Mouse (Mus musculus): ENCODE results near the gene Grik2. TPM values are rescaled to one million over a fixed set of nuclear protein-coding genes. Genes with fewer than 3 reads are reported as not detected.
"Not testable (repeated sequence)": the region's sequence is repeated elsewhere in the genome, so short reads cannot be mapped to it uniquely, and the experiment has no call there.

Grik2 gene
- polyA plus RNA-seq, 1 experiment from 2014 or later: 0.13 TPM

- H3K9ac ChIP-seq: no peak overlapping the region
Measured at GRCm38 (mm10) chr10:49453535-49453934, 335.0 kb downstream of the Grik2 start.

GRCm38 (mm10) chr10:49441369-49441768 is 347.2 kb downstream of the Grik2 start:
- no peak overlapping the region for H3K9ac ChIP-seq
- H3K9me3 ChIP-seq (replicated peaks): no peaks in the 10 kb centered on the region
- 59% methylated on average over 1 of the region's 1 CpGs for WGBS (ENCODE audit: insufficient replicate concordance)
- H3K27ac ChIP-seq: no peak overlapping the region
- H3K4me1 ChIP-seq: no peaks in the 10 kb centered on the region
- no peak for ATAC-seq
- no peak overlapping the region for H3K4me2 ChIP-seq
- H3K36me3 ChIP-seq: no peaks in the 10 kb centered on the region
- H3K27me3 ChIP-seq (replicated peaks): no peaks in the 10 kb centered on the region
- no peak overlapping the region for H3K4me3 ChIP-seq

More at GRCm38 (mm10) chr10:49453535-49453934, 335.0 kb downstream of the Grik2 start:
- H3K4me3 ChIP-seq: no peak overlapping the region
- H3K27me3 ChIP-seq (replicated peaks): no peaks in the 10 kb centered on the region
- no peaks in the 10 kb centered on the region for H3K36me3 ChIP-seq
- no peak overlapping the region for H3K27ac ChIP-seq
- no peak overlapping the region for H3K4me2 ChIP-seq
- ATAC-seq: no peak
- no peaks in the 10 kb centered on the region for H3K9me3 ChIP-seq (replicated peaks)
- no peaks in the 10 kb centered on the region for H3K4me1 ChIP-seq

GRCm38 (mm10) chr10:49437057-49437456 is 351.5 kb downstream of the Grik2 start:
- no peaks in the 10 kb centered on the region for H3K9me3 ChIP-seq (replicated peaks)
- H3K36me3 ChIP-seq: no peaks in the 10 kb centered on the region
- H3K27me3 ChIP-seq (replicated peaks): no peaks in the 10 kb centered on the region
- no peaks in the 10 kb centered on the region for H3K4me1 ChIP-seq
- no peak overlapping the region for H3K4me3 ChIP-seq
- 50% methylated on average over 2 of the region's 2 CpGs for WGBS (ENCODE audit: insufficient replicate concordance)
- H3K9ac ChIP-seq: no peak overlapping the region
- no peak for ATAC-seq
- no peak overlapping the region for H3K4me2 ChIP-seq
- no peak overlapping the region for H3K27ac ChIP-seq

- WGBS (ENCODE audit: insufficient replicate concordance): 47% methylated on average over 2 of the region's 2 CpGs
- no peak overlapping the region for H3K4me3 ChIP-seq
- no peak for ATAC-seq
- no peak overlapping the region for H3K9ac ChIP-seq
- H3K4me2 ChIP-seq: no peak overlapping the region
- no peaks in the 10 kb centered on the region for H3K27me3 ChIP-seq (replicated peaks)
- H3K27ac ChIP-seq: no peak overlapping the region
- no peaks in the 10 kb centered on the region for H3K4me1 ChIP-seq
- H3K36me3 ChIP-seq: no peaks in the 10 kb centered on the region
- H3K9me3 ChIP-seq (replicated peaks): no peaks in the 10 kb centered on the region
Measured at GRCm38 (mm10) chr10:49436301-49436700, 352.3 kb downstream of the Grik2 start.

- Histone ChIP-seq H3K36me3 (no peaks in the 10 kb centered on the region), H3K9ac (no peak overlapping the region), H3K4me2 (no peak overlapping the region), H3K27ac (no peak overlapping the region), H3K27me3 (replicated peaks) (no peaks in the 10 kb centered on the region), H3K9me3 (replicated peaks) (no peaks in the 10 kb centered on the region), H3K4me3 (no peak overlapping the region), H3K4me1 (no peaks in the 10 kb centered on the region)
- WGBS (ENCODE audit: insufficient replicate concordance): 42% methylated on average over 2 of the region's 2 CpGs
- ATAC-seq: no peak
Measured at GRCm38 (mm10) chr10:49432825-49433224, 355.7 kb downstream of the Grik2 start.

- not testable (repeated sequence) for H3K4me1 ChIP-seq
Measured at GRCm38 (mm10) chr10:49417206-49417605, 371.4 kb downstream of the Grik2 start.

GRCm38 (mm10) chr10:49382996-49383395 is 405.6 kb downstream of the Grik2 start:
- ATAC-seq: no peak
- Histone ChIP-seq H3K4me1 (no peaks in the 10 kb centered on the region), H3K36me3 (no peaks in the 10 kb centered on the region), H3K4me3 (no peak overlapping the region), H3K27me3 (replicated peaks) (no peaks in the 10 kb centered on the region), H3K9me3 (replicated peaks) (no peaks in the 10 kb centered on the region), H3K9ac (no peak overlapping the region), H3K4me2 (no peak overlapping the region), H3K27ac (no peak overlapping the region)
- 45% methylated on average over 3 of the region's 3 CpGs for WGBS (ENCODE audit: insufficient replicate concordance)

More at GRCm38 (mm10) chr10:49417206-49417605, 371.4 kb downstream of the Grik2 start:
- H3K27ac ChIP-seq; H3K27me3 ChIP-seq (replicated peaks); H3K4me2 ChIP-seq; ATAC-seq; H3K4me3 ChIP-seq; H3K36me3 ChIP-seq; H3K9me3 ChIP-seq (replicated peaks); H3K9ac ChIP-seq: not testable (repeated sequence)
- 70% methylated on average over 1 of the region's 1 CpGs for WGBS (ENCODE audit: insufficient replicate concordance)

GRCm38 (mm10) chr10:49381852-49382251 is 406.7 kb downstream of the Grik2 start:
- Histone ChIP-seq H3K27me3 (replicated peaks) (no peaks in the 10 kb centered on the region), H3K36me3 (no peaks in the 10 kb centered on the region), H3K4me1 (no peaks in the 10 kb centered on the region), H3K4me3 (no peak overlapping the region), H3K9me3 (replicated peaks) (no peaks in the 10 kb centered on the region), H3K4me2 (no peak overlapping the region), H3K9ac (no peak overlapping the region), H3K27ac (no peak overlapping the region)
- WGBS (ENCODE audit: insufficient replicate concordance): 40% methylated on average over 2 of the region's 2 CpGs
- ATAC-seq: no peak

GRCm38 (mm10) chr10:49368601-49369000 is 420.0 kb downstream of the Grik2 start:
- Histone ChIP-seq H3K36me3 (no peaks in the 10 kb centered on the region), H3K4me1 (no peaks in the 10 kb centered on the region), H3K4me3 (no peak overlapping the region), H3K9me3 (replicated peaks) (no peaks in the 10 kb centered on the region), H3K27ac (no peak overlapping the region), H3K9ac (no peak overlapping the region), H3K27me3 (replicated peaks) (no peaks in the 10 kb centered on the region), H3K4me2 (no peak overlapping the region)
- ATAC-seq: no peak
- 61% methylated on average over 2 of the region's 2 CpGs for WGBS (ENCODE audit: insufficient replicate concordance)

GRCm38 (mm10) chr10:49365262-49365661 is 423.3 kb downstream of the Grik2 start:
- no peak for ATAC-seq
- H3K9ac ChIP-seq: no peak overlapping the region
- H3K4me3 ChIP-seq: no peak overlapping the region
- H3K27ac ChIP-seq: no peak overlapping the region
- no peaks in the 10 kb centered on the region for H3K9me3 ChIP-seq (replicated peaks)
- H3K36me3 ChIP-seq: no peaks in the 10 kb centered on the region
- no peaks in the 10 kb centered on the region for H3K4me1 ChIP-seq
- no peaks in the 10 kb centered on the region for H3K27me3 ChIP-seq (replicated peaks)
- no peak overlapping the region for H3K4me2 ChIP-seq

- Histone ChIP-seq H3K27me3 (replicated peaks) (no peaks in the 10 kb centered on the region), H3K4me2 (no peak overlapping the region), H3K36me3 (no peaks in the 10 kb centered on the region), H3K9me3 (replicated peaks) (no peaks in the 10 kb centered on the region), H3K9ac (no peak overlapping the region), H3K27ac (no peak overlapping the region), H3K4me1 (no peaks in the 10 kb centered on the region), H3K4me3 (no peak overlapping the region)
- ATAC-seq: no peak
Measured at GRCm38 (mm10) chr10:49322413-49322812, 466.2 kb downstream of the Grik2 start.

- H3K9me3 ChIP-seq (replicated peaks): no peaks in the 10 kb centered on the region
- WGBS (ENCODE audit: insufficient replicate concordance): 64% methylated on average over 2 of the region's 2 CpGs
- no peaks in the 10 kb centered on the region for H3K27me3 ChIP-seq (replicated peaks)
- H3K27ac ChIP-seq: no peak overlapping the region
- no peak overlapping the region for H3K4me2 ChIP-seq
- ATAC-seq: no peak
- H3K4me3 ChIP-seq: no peak overlapping the region
- no peaks in the 10 kb centered on the region for H3K36me3 ChIP-seq
- H3K4me1 ChIP-seq: no peaks in the 10 kb centered on the region
- H3K9ac ChIP-seq: no peak overlapping the region
Measured at GRCm38 (mm10) chr10:49319880-49320279, 468.7 kb downstream of the Grik2 start.

- H3K4me1 ChIP-seq: no peaks in the 10 kb centered on the region
- H3K9ac ChIP-seq: no peak overlapping the region
- 43% methylated on average over 2 of the region's 2 CpGs for WGBS (ENCODE audit: insufficient replicate concordance)
- no peaks in the 10 kb centered on the region for H3K27me3 ChIP-seq (replicated peaks)
- H3K4me3 ChIP-seq: no peak overlapping the region
- no peak overlapping the region for H3K27ac ChIP-seq
- no peak overlapping the region for H3K4me2 ChIP-seq
- no peak for ATAC-seq
- no peaks in the 10 kb centered on the region for H3K9me3 ChIP-seq (replicated peaks)
- no peaks in the 10 kb centered on the region for H3K36me3 ChIP-seq
Measured at GRCm38 (mm10) chr10:49256247-49256939, 532.2 kb downstream of the Grik2 start.

Measured in liver, embryonic 12.5 days (tissue).